Mouse (Mus musculus): ENCODE measurements around the gene Mblac2. TPM values are rescaled to one million over a fixed set of nuclear protein-coding genes. Genes with fewer than 3 reads are reported as not detected.

Mblac2 gene
- total and polyA plus RNA-seq, 3 experiments: 0.13 to 0.71 (median 0.42) TPM

GRCm38 (mm10) chr13:81684258-81684657, 26.9 kb upstream of the Mblac2 start:
- Histone ChIP-seq H3K79me2 (replicated peaks; ENCODE audit: control insufficient read depth, extremely low read depth, insufficient read depth, poor library complexity, severe bottlenecking) (no peaks in the 10 kb centered on the region), H3K9me3 (replicated peaks; ENCODE audit: low read length) (no peaks in the 10 kb centered on the region), H3K4me2 (ENCODE audit: insufficient read depth, low read depth, poor library complexity, severe bottlenecking) (no peak overlapping the region), H3K4me1 (ENCODE audit: control insufficient read depth in 1 of 2, insufficient read depth in 2 of 2) (peaks cover 0 to 3% of the 10 kb centered on the region in 2 experiments; a peak in 1 of 4 replicates), H3K27me3 (replicated peaks) (no peaks in the 10 kb centered on the region), H3K36me3 (replicated peaks in 1 of 2; ENCODE audit: control insufficient read depth in 1 of 2, insufficient read depth in 1 of 2, low read length in 1 of 2) (peaks cover 18 to 69% of the 10 kb centered on the region in 2 experiments), H3K27ac (ENCODE audit: insufficient read depth, low read depth) (no peak overlapping the region), H3K9ac (ENCODE audit: insufficient read depth, low read depth) (no peak overlapping the region), H3K4me3 (replicated peaks in 1 of 3; ENCODE audit: low read depth in 2 of 3, low read length in 2 of 3, poor library complexity in 1 of 3) (no peak overlapping the region)
- DNase-seq (ENCODE audit: extremely low read depth): no peak
- in situ Hi-C loops (cut with MboI; ENCODE audit: low pct_ligation_motif_present, low pct_unique_long_range_greater_than_20kb, low sequenced_read_pairs) (no loop called here), dilution Hi-C loops (cut with MboI; ENCODE audit: extremely low pct_ligation_motif_present, extremely low pct_unique_long_range_greater_than_20kb, low sequenced_read_pairs) (no loop called here)
- TF ChIP-seq TBP (conservative IDR thresholded peaks at IDR 0.05; ENCODE audit: low read depth, low read length) (no peak), MEF2A (IDR thresholded peaks at IDR 0.05; ENCODE audit: borderline replicate concordance, low read depth, low read length) (no peak), EP300 (IDR thresholded peaks at IDR 0.05; ENCODE audit: low read length) (no peak), JUN (IDR thresholded peaks at IDR 0.05; ENCODE audit: insufficient read depth, low read depth, low read length) (no peak), MAFK (IDR thresholded peaks at IDR 0.05; ENCODE audit: insufficient replicate concordance, low read length) (no peak), NELFE (IDR thresholded peaks at IDR 0.05; ENCODE audit: low read depth, low read length) (no peak), MAZ (IDR thresholded peaks at IDR 0.05; ENCODE audit: low read depth, low read length) (no peak), GABPA (IDR thresholded peaks at IDR 0.05; ENCODE audit: insufficient replicate concordance, low read depth, low read length) (no peak), BHLHE40 (IDR thresholded peaks at IDR 0.05; ENCODE audit: low read depth, low read length) (no peak), E2F4 (IDR thresholded peaks at IDR 0.05; ENCODE audit: insufficient replicate concordance, low read depth, low read length) (no peak), ZNF384 (IDR thresholded peaks at IDR 0.05; ENCODE audit: low read depth, low read length) (no peak), IRF4 (IDR thresholded peaks at IDR 0.05; ENCODE audit: low read depth, low read length) (no peak), RCOR1 (conservative IDR thresholded peaks at IDR 0.05; ENCODE audit: low read depth, low read length) (no peak), NRF1 (IDR thresholded peaks at IDR 0.05; ENCODE audit: low read depth, low read length) (no peak), SIN3A (IDR thresholded peaks at IDR 0.05; ENCODE audit: low read length) (no peak), POLR2AphosphoS2 (IDR thresholded peaks at IDR 0.05; ENCODE audit: low read depth, low read length) (no peak), ZMIZ1 (IDR thresholded peaks at IDR 0.05; ENCODE audit: low read depth, low read length) (no peak), JUND (conservative IDR thresholded peaks at IDR 0.05; ENCODE audit: low read depth, low read length) (no peak)

GRCm38 (mm10) chr13:81684884-81685283, 26.3 kb upstream of the Mblac2 start:
- DNase-seq (ENCODE audit: extremely low read depth): peak; percentile 28

More at GRCm38 (mm10) chr13:81684884-81685283, 26.3 kb upstream of the Mblac2 start:
- H3K79me2 ChIP-seq (replicated peaks; ENCODE audit: control insufficient read depth, extremely low read depth, insufficient read depth, poor library complexity, severe bottlenecking): no peaks in the 10 kb centered on the region
- TF ChIP-seq JUND (conservative IDR thresholded peaks at IDR 0.05; ENCODE audit: low read depth, low read length): no peak
- peak; percentile 30; the same call in 1 of the 2 replicates for TF ChIP-seq BHLHE40 (IDR thresholded peaks at IDR 0.05; ENCODE audit: low read depth, low read length)
- H3K27ac ChIP-seq (ENCODE audit: insufficient read depth, low read depth): no peak overlapping the region
- H3K4me1 ChIP-seq (ENCODE audit: control insufficient read depth in 1 of 2, insufficient read depth in 2 of 2): peaks cover 0 to 3% of the 10 kb centered on the region in 2 experiments; a peak in 1 of 4 replicates
- H3K9ac ChIP-seq (ENCODE audit: insufficient read depth, low read depth): no peak overlapping the region
- dilution Hi-C loops (cut with MboI; ENCODE audit: extremely low pct_ligation_motif_present, extremely low pct_unique_long_range_greater_than_20kb, low sequenced_read_pairs): no loop called here
- in situ Hi-C loops (cut with MboI; ENCODE audit: low pct_ligation_motif_present, low pct_unique_long_range_greater_than_20kb, low sequenced_read_pairs): no loop called here
- H3K27me3 ChIP-seq (replicated peaks): no peaks in the 10 kb centered on the region
- no peaks in the 10 kb centered on the region for H3K9me3 ChIP-seq (replicated peaks; ENCODE audit: low read length)
- H3K4me3 ChIP-seq (replicated peaks in 1 of 3; ENCODE audit: low read depth in 2 of 3, low read length in 2 of 3, poor library complexity in 1 of 3): no peak overlapping the region
- no peak overlapping the region for H3K4me2 ChIP-seq (ENCODE audit: insufficient read depth, low read depth, poor library complexity, severe bottlenecking)
- H3K36me3 ChIP-seq (replicated peaks in 1 of 2; ENCODE audit: control insufficient read depth in 1 of 2, insufficient read depth in 1 of 2, low read length in 1 of 2): peaks cover 19 to 70% of the 10 kb centered on the region in 2 experiments
